Mouse (Mus musculus) MEL (cell line): ENCODE data around the gene Hoxd10. TPM values are rescaled to one million over a fixed set of nuclear protein-coding genes. Genes with fewer than 3 reads are reported as not detected.

Experiments
- DNase-seq: peaks from one replicate; pipeline ENCODE4 v3.0.0; 2011; ENCODE audit warnings: low read depth, low spot score
- H3K27ac ChIP-seq: 2 replicates; pipeline ENCODE4 v1.5.1; 2012; ENCODE audit warnings: low read depth, mild to moderate bottlenecking, control low read depth, low read length, moderate library complexity; ENCODE audit not compliant: control insufficient read depth
- H3K27me3 ChIP-seq, 2 experiments: fragments of 150-350 bp in 1 of 2; sonication (generic) in 1 of 2; 2 replicates each; pipeline ENCODE4 v1.6.1; 2012; ENCODE audit warnings: low read length in 2 of 2, mild to moderate bottlenecking in 2 of 2, improper control_type of control experiment in 1 of 2, moderate library complexity in 1 of 2; ENCODE audit not compliant: insufficient read depth in 2 of 2, control insufficient read depth in 1 of 2
- H3K36me3 ChIP-seq, 2 experiments: 2 replicates each; pipeline ENCODE4 v1.6.1; 2012 to 2014; ENCODE audit warnings: low read length in 2 of 2, improper control_type of control experiment in 1 of 2, inconsistent platforms in 1 of 2, mild to moderate bottlenecking in 1 of 2; ENCODE audit not compliant: insufficient read depth in 2 of 2, control insufficient read depth in 1 of 2
- H3K4me1 ChIP-seq, 2 experiments: fragments of 150-350 bp in 1 of 2; sonication (generic) in 1 of 2; 2 replicates each; pipeline ENCODE4 v1.6.1; 2012; ENCODE audit warnings: low read length in 2 of 2, improper control_type of control experiment in 1 of 2, mild to moderate bottlenecking in 1 of 2; ENCODE audit not compliant: insufficient read depth in 2 of 2, control insufficient read depth in 1 of 2
- H3K4me3 ChIP-seq, 2 experiments: fragments of 150-350 bp in 1 of 2; sonication (generic) in 1 of 2; 2 replicates each; pipeline ENCODE4 v1.5.1; 2012; ENCODE audit warnings: low read depth in 2 of 2, low read length in 2 of 2, mild to moderate bottlenecking in 2 of 2, moderate library complexity in 2 of 2, control low read depth in 1 of 2, improper control_type of control experiment in 1 of 2; ENCODE audit not compliant: control insufficient read depth in 1 of 2, insufficient read depth in 1 of 2
- H3K79me2 ChIP-seq: 2 replicates; pipeline ENCODE4 v1.6.1; 2012; ENCODE audit warnings: mild to moderate bottlenecking, low read length, moderate library complexity; ENCODE audit not compliant: control insufficient read depth, poor library complexity, insufficient read depth
- H3K9ac ChIP-seq: 2 replicates; pipeline ENCODE4 v1.6.1; 2012; ENCODE audit warnings: low read depth, mild to moderate bottlenecking, control low read depth, low read length, moderate library complexity; ENCODE audit not compliant: control insufficient read depth, poor library complexity, severe bottlenecking
- H3K9me3 ChIP-seq: fragments of 150-350 bp; sonication (generic); replicated peaks from 2 replicates; pipeline ENCODE4 v1.6.1; 2012; ENCODE audit warnings: mild to moderate bottlenecking, low read length, improper control_type of control experiment, moderate library complexity; ENCODE audit not compliant: insufficient read depth
- CHD1 ChIP-seq: IDR thresholded peaks from 2 replicates; pipeline ENCODE4 v1.6.1; 2012; ENCODE audit warnings: low read depth, mild to moderate bottlenecking, inconsistent platforms, low read length, improper control_type of control experiment
- CHD2 ChIP-seq: IDR thresholded peaks from 2 replicates; pipeline ENCODE4 v1.6.1; 2011; ENCODE audit warnings: low read length, improper control_type of control experiment
- CTCF ChIP-seq, 3 experiments: IDR thresholded peaks in 2 of 3; conservative IDR thresholded peaks in 1 of 3; 2 replicates each; pipeline ENCODE4 v1.5.1; 2011 to 2012; ENCODE audit warnings: low read length in 3 of 3, low read depth in 2 of 3, mild to moderate bottlenecking in 2 of 3, improper control_type of control experiment in 1 of 3, inconsistent platforms in 1 of 3, mixed read lengths in 1 of 3, moderate library complexity in 1 of 3; ENCODE audit not compliant: control insufficient read depth in 1 of 3, insufficient read depth in 1 of 3, poor library complexity in 1 of 3, severe bottlenecking in 1 of 3
- E2F4 ChIP-seq: IDR thresholded peaks from 2 replicates; pipeline ENCODE4 v1.6.1; 2011; ENCODE audit warnings: low read depth, low read length, improper control_type of control experiment, borderline replicate concordance
- ELF1 ChIP-seq: IDR thresholded peaks from 2 replicates; pipeline ENCODE4 v1.6.1; 2014; ENCODE audit warnings: low read depth, mild to moderate bottlenecking, inconsistent platforms, low read length, improper control_type of control experiment, moderate library complexity
- GABPA ChIP-seq: IDR thresholded peaks from 2 replicates; pipeline ENCODE4 v1.6.1; 2012; ENCODE audit warnings: low read depth, mild to moderate bottlenecking, inconsistent platforms, low read length, improper control_type of control experiment, moderate library complexity
- GATA1 ChIP-seq: IDR thresholded peaks from 2 replicates; pipeline ENCODE4 v1.6.1; 2011; ENCODE audit warnings: low read depth, low read length, improper control_type of control experiment
- HCFC1 ChIP-seq: IDR thresholded peaks from 2 replicates; pipeline ENCODE4 v1.6.1; 2012; ENCODE audit warnings: low read depth, mild to moderate bottlenecking, inconsistent platforms, low read length, improper control_type of control experiment, moderate library complexity
- KAT2A ChIP-seq: conservative IDR thresholded peaks from 2 replicates; pipeline ENCODE4 v1.6.1; 2012; ENCODE audit warnings: low read depth, low read length, improper control_type of control experiment, inconsistent platforms
- MAFK ChIP-seq: IDR thresholded peaks from 2 replicates; pipeline ENCODE4 v1.6.1; 2011; ENCODE audit warnings: low read depth, mild to moderate bottlenecking, low read length, improper control_type of control experiment, borderline replicate concordance
- MAX ChIP-seq: IDR thresholded peaks from 2 replicates; pipeline ENCODE4 v1.6.1; 2011; ENCODE audit warnings: low read length, improper control_type of control experiment
- MAZ ChIP-seq: IDR thresholded peaks from 2 replicates; pipeline ENCODE4 v1.6.1; 2012; ENCODE audit warnings: low read depth, mild to moderate bottlenecking, inconsistent platforms, low read length, improper control_type of control experiment
- MXI1 ChIP-seq: IDR thresholded peaks from 2 replicates; pipeline ENCODE4 v1.6.1; 2011; ENCODE audit warnings: mild to moderate bottlenecking, low read depth, low read length, improper control_type of control experiment
- NELFE ChIP-seq: IDR thresholded peaks from 2 replicates; pipeline ENCODE4 v1.6.1; 2011; ENCODE audit warnings: low read depth, low read length, improper control_type of control experiment
- POLR2A ChIP-seq, 2 experiments: IDR thresholded peaks; 2 replicates each; pipeline ENCODE4 v1.6.1; 2011 to 2012; ENCODE audit warnings: low read length in 2 of 2, mild to moderate bottlenecking in 2 of 2, control low read depth in 1 of 2, improper control_type of control experiment in 1 of 2, low read depth in 1 of 2, moderate library complexity in 1 of 2; ENCODE audit not compliant: control insufficient read depth in 1 of 2, insufficient read depth in 1 of 2, poor library complexity in 1 of 2
- POLR2AphosphoS5 ChIP-seq: IDR thresholded peaks from 2 replicates; pipeline ENCODE4 v1.6.1; 2012; ENCODE audit warnings: low read depth, borderline replicate concordance, mild to moderate bottlenecking, inconsistent platforms, low read length, moderate library complexity, mixed read lengths
- RAD21 ChIP-seq: IDR thresholded peaks from 2 replicates; pipeline ENCODE4 v1.6.1; 2011; ENCODE audit warnings: mild to moderate bottlenecking, low read depth, low read length, improper control_type of control experiment
- RCOR1 ChIP-seq: IDR thresholded peaks from 2 replicates; pipeline ENCODE4 v1.6.1; 2012; ENCODE audit warnings: low read depth, mild to moderate bottlenecking, inconsistent platforms, low read length, improper control_type of control experiment
- SIN3A ChIP-seq: IDR thresholded peaks from 2 replicates; pipeline ENCODE4 v1.6.1; 2012; ENCODE audit warnings: low read length, improper control_type of control experiment, inconsistent platforms
- SMC3 ChIP-seq: IDR thresholded peaks from 2 replicates; pipeline ENCODE4 v1.6.1; 2011; ENCODE audit warnings: low read depth, low read length, improper control_type of control experiment
- TBP ChIP-seq: IDR thresholded peaks from 2 replicates; pipeline ENCODE4 v1.8.0; 2011; ENCODE audit warnings: low read depth, low read length, improper control_type of control experiment
- TCF12 ChIP-seq: IDR thresholded peaks from 2 replicates; pipeline ENCODE4 v1.6.1; 2014; ENCODE audit warnings: low read depth, mild to moderate bottlenecking, inconsistent platforms, low read length, improper control_type of control experiment, moderate library complexity
- UBTF ChIP-seq: IDR thresholded peaks from 2 replicates; pipeline ENCODE4 v1.6.1; 2012; ENCODE audit warnings: low read depth, mild to moderate bottlenecking, inconsistent platforms, low read length, improper control_type of control experiment, moderate library complexity, borderline replicate concordance; ENCODE audit not compliant: insufficient read depth
- USF1 ChIP-seq: IDR thresholded peaks from 2 replicates; pipeline ENCODE4 v1.6.1; 2014; ENCODE audit warnings: low read depth, mild to moderate bottlenecking, inconsistent platforms, low read length, improper control_type of control experiment, moderate library complexity
- USF2 ChIP-seq, 2 experiments: IDR thresholded peaks; 2 replicates each; pipeline ENCODE4 v1.6.1; 2011 to 2012; ENCODE audit warnings: improper control_type of control experiment in 2 of 2, low read length in 2 of 2, borderline replicate concordance in 1 of 2, inconsistent platforms in 1 of 2, low read depth in 1 of 2, mild to moderate bottlenecking in 1 of 2; ENCODE audit not compliant: insufficient read depth in 1 of 2
- ZKSCAN1 ChIP-seq: IDR thresholded peaks from 2 replicates; pipeline ENCODE4 v1.6.1; 2012; ENCODE audit warnings: low read depth, mild to moderate bottlenecking, inconsistent platforms, low read length, improper control_type of control experiment, moderate library complexity
- ZMIZ1 ChIP-seq: IDR thresholded peaks from 2 replicates; pipeline ENCODE4 v1.6.1; 2012; ENCODE audit warnings: low read depth, mild to moderate bottlenecking, inconsistent platforms, low read length, improper control_type of control experiment, moderate library complexity
- ZNF384 ChIP-seq: IDR thresholded peaks from 2 replicates; pipeline ENCODE4 v1.6.1; 2012; ENCODE audit warnings: low read depth, mild to moderate bottlenecking, inconsistent platforms, low read length, improper control_type of control experiment
- polyA plus RNA-seq, 2 experiments: library from polyadenylated mRNA; stranded (reverse) in 1 of 2; unstranded in 1 of 2; fragments of >175 nt in 1 of 2; fragments of >200 nt in 1 of 2; gene quantifications; 2 replicates each; pipeline versions ENCODE4 v1.2.1 to v1.2.4; 2012; ENCODE audit warnings: low replicate concordance in 2 of 2, low read depth in 1 of 2; ENCODE audit not compliant: insufficient read length in 2 of 2, insufficient read depth in 1 of 2, missing spikeins in 1 of 2
- total RNA-seq: library from RNA; depleted of rRNA; stranded (reverse); fragments of 300-350 nt; gene quantifications from 2 replicates; pipeline ENCODE4 v1.2.3, GENCODE M21; 2012

Hoxd10 gene
- total and polyA plus RNA-seq, 3 experiments: not detected

DNA sequence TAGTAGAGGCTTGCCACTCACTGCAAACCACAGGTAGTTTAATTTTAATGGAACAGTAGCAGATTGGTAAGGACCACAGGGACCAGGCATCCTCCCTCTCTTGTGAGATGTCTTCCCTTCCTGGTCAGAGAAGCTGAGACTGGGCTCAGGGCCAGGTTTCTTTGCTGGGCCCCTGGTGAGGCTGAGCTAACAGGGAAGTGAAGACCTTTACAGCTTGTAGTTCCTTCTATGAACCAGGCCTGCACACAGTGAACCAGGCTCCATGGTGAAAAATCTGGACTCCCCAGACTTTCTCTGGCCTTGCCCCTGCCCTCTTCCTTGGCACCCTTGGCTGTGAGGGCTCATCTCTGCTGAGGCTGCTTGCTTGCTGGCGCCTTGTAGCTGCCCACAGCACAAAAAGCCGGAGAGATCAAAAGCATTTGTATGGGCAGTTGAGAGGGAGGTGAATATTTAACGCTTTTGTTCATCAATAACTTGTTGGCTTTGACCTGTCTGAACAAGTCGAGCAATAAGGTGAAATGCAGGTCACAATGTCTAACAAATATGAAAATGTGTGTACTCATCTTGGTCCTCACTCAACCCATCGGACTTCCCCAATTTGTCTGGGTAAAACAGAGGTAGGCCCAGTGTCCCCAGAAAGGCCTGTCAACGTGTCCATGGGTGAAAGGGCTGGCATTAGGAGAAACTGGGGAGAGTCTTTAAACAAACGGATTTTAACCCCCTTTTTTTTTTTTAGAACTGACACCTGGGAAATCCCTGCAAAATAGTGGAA is 32.7 kb downstream of the Hoxd10 start:
- no peaks in the 10 kb centered on the region for H3K79me2 ChIP-seq
- no peaks in the 10 kb centered on the region; a peak in 1 of 4 replicates for H3K27me3 ChIP-seq
- no peaks in the 10 kb centered on the region for H3K36me3 ChIP-seq
- no peaks in the 10 kb centered on the region for H3K4me1 ChIP-seq
- H3K9me3 ChIP-seq: no peaks in the 10 kb centered on the region
- H3K4me3 ChIP-seq: no peak overlapping the region
- no peak overlapping the region for H3K9ac ChIP-seq
- TF ChIP-seq RCOR1 (no peak), MXI1 (no peak), NELFE (no peak), SMC3 (no peak), USF2 (IDR thresholded peaks at IDR 0.05; ENCODE audit: borderline replicate concordance in 1 of 2, insufficient read depth in 1 of 2, low read depth in 1 of 2, low read length in 2 of 2) (no peak), E2F4 (no peak), SIN3A (no peak), ZNF384 (no peak), CTCF (IDR thresholded peaks at IDR 0.05 in 2 of 3, conservative IDR thresholded peaks at IDR 0.05 in 1 of 3; ENCODE audit: control insufficient read depth in 1 of 3, insufficient read depth in 1 of 3, low read depth in 2 of 3, low read length in 3 of 3, poor library complexity in 1 of 3, severe bottlenecking in 1 of 3) (no peak), RAD21 (no peak), TBP (no peak), MAZ (no peak), POLR2AphosphoS5 (no peak), MAFK (no peak), CHD2 (no peak), USF1 (no peak), ZMIZ1 (no peak), MAX (no peak), CHD1 (no peak), GABPA (no peak)
- peak; percentile 34 for DNase-seq
- no peak overlapping the region for H3K27ac ChIP-seq

DNA sequence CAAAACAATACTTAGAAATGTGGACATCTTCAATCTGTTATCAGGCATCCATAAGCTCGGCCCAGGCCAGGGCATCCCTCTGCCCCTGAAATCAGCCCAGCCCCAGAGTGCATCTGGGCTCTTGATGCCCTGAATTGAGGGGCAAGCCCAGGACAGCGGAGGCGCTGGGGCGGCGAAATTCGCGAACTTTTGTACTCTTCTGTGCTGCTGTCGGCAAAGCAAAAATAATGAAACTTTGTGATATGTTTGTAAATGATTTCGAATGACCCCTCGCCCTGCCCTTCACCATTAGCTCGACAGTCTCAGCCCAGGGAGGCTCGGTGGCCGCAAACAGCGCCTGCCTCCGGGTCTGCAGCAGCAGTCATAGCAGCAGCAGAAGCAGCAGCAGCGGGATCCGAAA is 33.4 kb downstream of the Hoxd10 start:
- TF ChIP-seq HCFC1 (no peak), POLR2A (IDR thresholded peaks at IDR 0.05; ENCODE audit: control insufficient read depth in 1 of 2, insufficient read depth in 1 of 2, low read depth in 1 of 2, low read length in 2 of 2, poor library complexity in 1 of 2) (no peak), TCF12 (no peak), E2F4 (no peak), KAT2A (no peak), RCOR1 (no peak), MAZ (no peak), ELF1 (no peak), ZNF384 (no peak), POLR2AphosphoS5 (no peak), MAX (no peak), RAD21 (no peak), GATA1 (no peak), ZKSCAN1 (no peak), MAFK (no peak), NELFE (no peak), GABPA (no peak), UBTF (no peak), USF1 (no peak)
- H3K4me3 ChIP-seq: no peak overlapping the region
- H3K9ac ChIP-seq: no peak overlapping the region
- H3K79me2 ChIP-seq: no peaks in the 10 kb centered on the region
- peaks cover 0 to 1% of the 10 kb centered on the region in 2 experiments; a peak in 2 of 4 replicates for H3K27me3 ChIP-seq
- no peaks in the 10 kb centered on the region for H3K4me1 ChIP-seq
- H3K9me3 ChIP-seq: no peaks in the 10 kb centered on the region
- no peaks in the 10 kb centered on the region for H3K36me3 ChIP-seq
- H3K27ac ChIP-seq: no peak overlapping the region
- no peak for DNase-seq
